Mouse (Mus musculus): ENCODE measurements around the gene Ap2b1.

DNA sequence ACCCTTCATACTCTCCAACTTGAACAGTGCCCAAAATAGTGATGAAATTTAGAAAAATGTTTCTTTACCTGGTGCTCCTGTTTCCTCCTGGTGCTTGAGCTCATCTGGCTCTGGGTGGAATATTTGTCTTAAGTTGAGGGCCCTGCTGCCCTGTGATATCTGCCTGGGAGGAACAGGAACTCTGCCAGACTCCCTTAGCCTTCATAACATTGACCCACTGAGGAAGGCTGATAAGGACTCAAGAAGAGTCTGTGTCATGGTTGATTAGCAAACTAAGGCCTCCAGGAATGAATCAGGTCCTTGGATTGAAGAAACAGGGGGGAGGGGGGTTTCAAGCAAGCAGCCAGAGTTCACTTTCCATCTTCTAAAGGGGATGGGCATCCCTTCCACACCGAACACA lies 12.3 kb upstream of the Ap2b1 start, which contains the start of gene Slfn14:
- TF ChIP-seq POLR2A (IDR thresholded peaks at IDR 0.05; ENCODE audit: control insufficient read depth, low read depth, low read length) (no peak), CTCF (IDR thresholded peaks at IDR 0.05; ENCODE audit: control insufficient read depth, insufficient read depth, insufficient replicate concordance, low read depth, low read length) (no peak)
